Mouse (Mus musculus) right cerebral cortex, postnatal 10 days (tissue): ENCODE measurements at regions not wholly inside any gene's neighbourhood (a gene's known extent, or its start where the extent isn't known, plus 50 kb on each side); places are given as distances from the start of the nearest gene placed in this dataset.

ENCODE experiments used
- DNase-seq, 2 experiments: peaks; one replicate each; pipeline ENCODE4 v3.0.0; 2021; ENCODE audit warnings: low spot score in 2 of 2

DNA sequence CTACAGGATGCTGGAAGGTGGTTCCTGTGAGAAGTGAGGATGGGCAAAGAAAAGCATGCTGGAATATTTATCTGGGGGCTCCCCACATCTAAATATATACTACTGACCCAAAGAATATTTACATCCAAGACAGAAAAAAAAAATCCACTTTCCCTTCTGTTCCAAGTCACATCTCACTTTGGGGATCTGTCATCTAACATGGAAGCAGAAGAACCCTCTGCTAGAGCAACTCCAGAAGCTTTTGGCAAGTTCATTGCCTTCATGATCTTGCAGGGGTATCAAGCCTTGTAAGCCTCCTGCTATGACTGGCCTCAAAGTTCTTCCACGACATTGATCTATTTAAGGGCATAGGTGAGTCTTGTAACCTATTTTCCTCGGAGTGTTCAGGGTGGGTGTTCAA, 64.9 kb upstream of the Spdye4c start:
- DNase-seq: no peak

DNA sequence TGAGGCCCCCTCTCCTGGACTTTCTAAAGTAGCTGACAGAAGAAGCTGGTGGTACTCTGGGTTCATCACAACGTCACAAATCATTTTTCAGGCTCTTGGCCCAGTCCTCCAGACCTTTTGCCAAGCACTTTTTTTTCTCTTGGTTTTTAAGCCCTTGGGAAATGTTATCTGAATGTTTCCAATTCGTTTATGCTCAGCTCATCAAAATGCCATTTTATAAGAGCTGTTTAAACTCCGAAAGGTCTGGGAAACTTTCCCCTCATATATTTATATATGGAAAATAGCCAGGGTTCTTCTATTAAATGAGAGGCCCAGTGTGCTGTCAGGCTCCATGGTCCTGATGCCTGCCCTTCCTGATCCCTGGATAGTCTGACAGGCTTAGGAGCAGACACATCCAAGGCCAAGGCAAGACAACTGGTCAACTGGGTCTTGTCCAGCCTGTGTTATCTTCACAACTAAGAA, 64.1 kb upstream of the Spdye4c start:
- DNase-seq: no peak

DNA sequence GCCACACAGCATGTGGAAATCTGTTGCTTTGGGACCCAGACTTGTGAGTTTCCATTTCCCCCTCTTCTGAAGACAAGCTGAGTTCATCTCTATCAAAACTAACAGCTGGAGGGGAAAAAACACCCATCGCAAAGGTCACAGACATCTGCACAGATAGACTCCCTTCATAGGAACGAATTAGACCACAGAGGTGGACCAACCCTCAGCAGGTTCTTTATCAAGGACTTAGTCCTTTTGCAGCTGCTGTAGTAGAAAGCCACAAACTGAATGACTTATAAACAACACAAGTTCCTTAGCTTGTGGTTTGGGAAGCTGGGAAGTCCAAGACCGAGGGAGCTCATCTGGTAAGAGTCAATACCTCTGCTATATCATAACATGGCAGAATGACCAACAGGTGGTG, 54.7 kb upstream of the Spdye4c start:
- DNase-seq: no peak

DNA sequence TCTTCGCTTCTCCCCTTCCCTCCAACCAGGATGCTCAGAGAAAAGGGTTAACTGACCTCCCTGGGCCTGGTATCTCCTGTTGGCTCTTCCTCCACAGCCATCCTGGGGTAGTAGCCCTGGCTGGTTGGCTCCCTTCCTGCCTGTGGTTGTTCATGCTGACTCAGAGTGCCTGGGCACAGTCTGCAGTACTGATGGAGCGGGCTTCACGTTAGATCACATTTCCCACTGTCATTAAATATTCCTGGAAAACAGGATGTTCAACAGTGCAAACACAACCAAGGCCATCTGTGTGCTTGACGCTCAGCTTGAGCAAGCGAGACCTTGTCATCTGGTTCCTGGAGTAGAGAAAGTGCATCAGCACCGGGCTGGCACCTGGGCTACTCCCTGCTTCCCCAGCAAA, 53.6 kb upstream of the Spdye4c start:
- DNase-seq: peak in 1 of 2 experiments; percentile 26

DNA sequence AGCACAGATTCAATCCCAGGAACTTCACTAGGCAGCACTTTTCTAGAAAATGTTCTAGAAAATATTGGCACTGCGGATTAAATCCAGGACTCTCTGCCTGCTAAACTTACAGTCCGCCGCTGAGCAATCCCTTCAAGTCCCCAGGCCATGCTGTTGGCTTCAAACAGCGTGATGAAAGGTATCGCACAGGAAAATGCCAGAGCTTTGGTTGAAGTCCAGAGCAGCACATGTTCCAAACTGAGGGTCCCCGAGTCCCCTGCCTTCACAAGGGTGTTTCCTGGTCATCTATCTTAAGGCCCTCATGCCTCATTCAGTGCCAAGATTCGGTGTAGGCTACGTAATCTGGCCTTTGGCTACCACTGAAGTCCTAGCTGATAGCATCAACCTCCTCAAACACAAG, 52.3 kb upstream of the Spdye4c start:
- no peak for DNase-seq
